7 mouse cellular contexts compared by ENCODE assay signal in genomic region chr5:98184971-98185805, GRCm38 (mm10). TPM values are rescaled to one million over a fixed set of nuclear protein-coding genes. Genes with fewer than 3 reads are reported as not detected.
DNase-seq lines count a peak whose midpoint lies in the region; ATAC-seq and TF ChIP-seq lines count a peak whose summit lies in the region.

No protein-coding gene starts in this region.

- 0 out of 2 replicates have a peak, but pooled peaks cover 9% of the 10 kb centered on the region for H3K4me1 ChIP-seq in intestine, postnatal 0 days (replicated peaks; ENCODE audit: control insufficient read depth, insufficient read depth, low read length)
- peaks cover 12% of the 10 kb centered on the region; the same call in 1 of the 2 replicates for H3K4me1 ChIP-seq in limb, embryonic 14.5 days (ENCODE audit: control insufficient read depth, insufficient read depth, low read length)
- H3K4me1 ChIP-seq in midbrain, embryonic 15.5 days, result peaks cover 52% of the 10 kb centered on the region
- peaks cover 17% of the 10 kb centered on the region for H3K4me1 ChIP-seq in spleen, adult 2 months (ENCODE audit: control insufficient read depth, insufficient read depth, insufficient read length)

- peak overlapping the region; percentile 62 for H3K4me3 ChIP-seq in intestine, postnatal 0 days (ENCODE audit: low read depth, low read length)
- H3K4me3 ChIP-seq in limb, embryonic 14.5 days (replicated peaks; ENCODE audit: low read length), result peak overlapping the region; percentile 58
- H3K4me3 ChIP-seq in midbrain, embryonic 15.5 days, result peak overlapping the region; percentile 55
- peak overlapping the region; percentile 60 for H3K4me3 ChIP-seq in spleen, adult 2 months (ENCODE audit: extremely low read depth, insufficient read depth, insufficient read length)

- WGBS in intestine, postnatal 0 days, result under 1% methylated on average over 83 of the region's 89 CpGs
- WGBS in limb, embryonic 14.5 days, result 1% methylated on average over 66 of the region's 89 CpGs
- WGBS in midbrain, embryonic 15.5 days, result under 1% methylated on average over 58 of the region's 89 CpGs
- WGBS in spleen, adult 2 months, result 1% methylated on average over 83 of the region's 89 CpGs

- peaks cover 96% of the 10 kb centered on the region for H3K27me3 ChIP-seq in intestine, postnatal 0 days (replicated peaks; ENCODE audit: control insufficient read depth, insufficient read depth, low read length)
- H3K27me3 ChIP-seq in limb, embryonic 14.5 days (ENCODE audit: control insufficient read depth, insufficient read depth, low read length), result peaks cover 97% of the 10 kb centered on the region
- peaks cover 43% of the 10 kb centered on the region for H3K27me3 ChIP-seq in midbrain, embryonic 15.5 days (replicated peaks)
- H3K27me3 ChIP-seq in spleen, adult 2 months (ENCODE audit: control insufficient read depth, insufficient read depth, low read length), result peaks cover 45% of the 10 kb centered on the region

- TF ChIP-seq CTCF in intestine, postnatal 0 days (IDR thresholded peaks at IDR 0.05; ENCODE audit: low read depth), result peak; percentile 90
- peak; percentile 73 for TF ChIP-seq CTCF in spleen, adult 2 months (IDR thresholded peaks at IDR 0.05; ENCODE audit: extremely low read depth, insufficient read depth, insufficient read length, insufficient replicate concordance)

- DNase-seq in adrenal gland, postnatal 14 days, result peak; percentile 91
- DNase-seq in embryo, embryonic 10.5 days (ENCODE audit: low spot score), result peak; percentile 83
- DNase-seq in heart, adult 11 months, result peak; percentile 96
- peak; percentile 66 for DNase-seq in limb, embryonic 14.5 days (ENCODE audit: low spot score)
- DNase-seq in spleen, adult 2 months (ENCODE audit: low read depth in 1 of 2, low spot score in 2 of 2), result peak in 1 of 2 experiments; percentile 65

- TF ChIP-seq POLR2A in limb, embryonic 14.5 days (IDR thresholded peaks at IDR 0.05; ENCODE audit: borderline replicate concordance, extremely low read depth, insufficient read depth, insufficient read length), result no peak
- no peak for TF ChIP-seq POLR2A in spleen, adult 2 months (IDR thresholded peaks at IDR 0.05; ENCODE audit: low read depth, low read length)

- peak; percentile 80 for ATAC-seq in intestine, postnatal 0 days
- peak; percentile 70 for ATAC-seq in limb, embryonic 14.5 days (ENCODE audit: low FRiP score, low read depth)
- peak; percentile 50 for ATAC-seq in midbrain, embryonic 15.5 days (replicated peaks)

- H3K9ac ChIP-seq in intestine, postnatal 0 days (ENCODE audit: low read depth, low read length), result peak overlapping the region; percentile 31; the same call in 1 of the 2 replicates
- peak overlapping the region; percentile 53 for H3K9ac ChIP-seq in limb, embryonic 14.5 days (ENCODE audit: low read depth, low read length, severe bottlenecking)
- H3K9ac ChIP-seq in midbrain, embryonic 15.5 days, result peak overlapping the region; percentile 44

- H3K9me3 ChIP-seq in intestine, postnatal 0 days (ENCODE audit: control insufficient read depth), result no peaks in the 10 kb centered on the region
- no peaks in the 10 kb centered on the region for H3K9me3 ChIP-seq in limb, embryonic 14.5 days (ENCODE audit: control insufficient read depth, low read length)
- no peaks in the 10 kb centered on the region for H3K9me3 ChIP-seq in midbrain, embryonic 15.5 days

- H3K4me2 ChIP-seq in intestine, postnatal 0 days (replicated peaks; ENCODE audit: low read depth), result peak overlapping the region; percentile 98
- H3K4me2 ChIP-seq in limb, embryonic 14.5 days (replicated peaks; ENCODE audit: low read depth, low read length, severe bottlenecking), result peak overlapping the region; percentile 92
- H3K4me2 ChIP-seq in midbrain, embryonic 15.5 days, result peak overlapping the region; percentile 91

- no peak overlapping the region for H3K27ac ChIP-seq in intestine, postnatal 0 days (ENCODE audit: low read depth, low read length)
- H3K27ac ChIP-seq in limb, embryonic 14.5 days (replicated peaks; ENCODE audit: low read depth, low read length), result no peak overlapping the region
- peak overlapping the region; percentile 38; the same call in 1 of the 2 replicates for H3K27ac ChIP-seq in midbrain, embryonic 15.5 days
- no peak overlapping the region for H3K27ac ChIP-seq in spleen, adult 2 months (ENCODE audit: insufficient read depth, low read length)

- H3K36me3 ChIP-seq in intestine, postnatal 0 days (ENCODE audit: control insufficient read depth, insufficient read depth), result no peaks in the 10 kb centered on the region
- H3K36me3 ChIP-seq in limb, embryonic 14.5 days (ENCODE audit: control insufficient read depth, insufficient read depth, low read length), result no peaks in the 10 kb centered on the region
- no peaks in the 10 kb centered on the region for H3K36me3 ChIP-seq in midbrain, embryonic 15.5 days (replicated peaks)
- no peaks in the 10 kb centered on the region for H3K36me3 ChIP-seq in spleen, adult 2 months (ENCODE audit: control insufficient read depth, insufficient read depth, low read length)

RNA-seq across cellular contexts. Expression of gene Prdm8, which starts 18.2 kb away (rescaled TPM):
- total RNA-seq in adrenal gland, postnatal 14 days (2021), result 0.19 and 0.34 TPM in 2 replicates
- 0.05 TPM in 1 of 2 replicates, not detected in the other for polyA plus RNA-seq in intestine, postnatal 0 days (2015; fragmentation: Nextera tagmentation; extraction: Ambion mirVana)
- 1.7 and 2.0 TPM in 2 replicates for polyA plus RNA-seq in limb, embryonic 14.5 days (2012; rRNA removed)
- polyA plus RNA-seq in limb, embryonic 14.5 days (2014; fragmentation: Nextera tagmentation; extraction: Ambion mirVana), result 0.54 and 0.58 TPM in 2 replicates
- polyA plus RNA-seq in midbrain, embryonic 15.5 days (2015; fragmentation: Nextera tagmentation; extraction: Ambion mirVana), result 2.1 and 2.6 TPM in 2 replicates
- 0.02 TPM in 1 of 2 replicates, not detected in the other for polyA plus RNA-seq in spleen, adult 2 months (2012; rRNA removed)
